Comparison of ENCODE assay signal across 1 mouse cellular context in genomic region chr11:118104001-118104400, GRCm38 (mm10).
TF ChIP-seq lines count a peak whose summit lies in the region.

No protein-coding gene starts in this region.

TF ChIP-seq in CH12.LX, 34 proteins besides CTCF, POLR2A, EP300 and RAD21 (continued from another document):
- TF ChIP-seq SIN3A (IDR thresholded peaks at IDR 0.05; ENCODE audit: low read length) = peak; percentile 54; the same call in 1 of the 2 replicates
- peak; percentile 79; the same call in 1 of the 2 replicates for TF ChIP-seq MAZ (IDR thresholded peaks at IDR 0.05; ENCODE audit: low read depth, low read length)
- no peak for TF ChIP-seq POLR2AphosphoS2 (IDR thresholded peaks at IDR 0.05; ENCODE audit: low read depth, low read length)
- 0 out of 2 replicates have a peak, but pooled peaks have one; percentile 31 for TF ChIP-seq ZMIZ1 (IDR thresholded peaks at IDR 0.05; ENCODE audit: low read depth, low read length)
- no peak; the same call in 1 of the 2 replicates for TF ChIP-seq ETS1 (conservative IDR thresholded peaks at IDR 0.05; ENCODE audit: low read depth, low read length)
- TF ChIP-seq UBTF (IDR thresholded peaks at IDR 0.05; ENCODE audit: low read depth, low read length) = no peak
- TF ChIP-seq SMC3 (IDR thresholded peaks at IDR 0.05; ENCODE audit: low read depth, low read length) = peak; percentile 98
- 0 out of 2 replicates have a peak, but pooled peaks have one; percentile 34 for TF ChIP-seq KAT2A (IDR thresholded peaks at IDR 0.05; ENCODE audit: insufficient replicate concordance, low read length)
- no peak for TF ChIP-seq CHD1 (IDR thresholded peaks at IDR 0.05; ENCODE audit: low read depth, low read length)
- TF ChIP-seq MAX (IDR thresholded peaks at IDR 0.05; ENCODE audit: low read length) = peak; percentile 95
- 0 out of 2 replicates have a peak, but pooled peaks have one; percentile 35 for TF ChIP-seq E2F4 (IDR thresholded peaks at IDR 0.05; ENCODE audit: insufficient replicate concordance, low read depth, low read length)
- peak; percentile 78 for TF ChIP-seq ZC3H11A (IDR thresholded peaks at IDR 0.05; ENCODE audit: low read depth, low read length)
- peak; percentile 77 for TF ChIP-seq ZNF384 (IDR thresholded peaks at IDR 0.05; ENCODE audit: low read depth, low read length)
- TF ChIP-seq GABPA (IDR thresholded peaks at IDR 0.05; ENCODE audit: insufficient replicate concordance, low read depth, low read length) = no peak
- TF ChIP-seq NELFE (IDR thresholded peaks at IDR 0.05; ENCODE audit: low read depth, low read length) = peak; percentile 92; the same call in 1 of the 2 replicates
TF ChIP-seq in CH12.LX: peak in this region for 20.
